Mouse (Mus musculus) midbrain, embryonic 11.5 days (tissue): ENCODE data around the gene Pkn3. TPM values are rescaled to one million over a fixed set of nuclear protein-coding genes. Genes with fewer than 3 reads are reported as not detected.

Experiments
- ATAC-seq: fragments of 200-750 bp; cut with Nextera tagmentation; 2 replicates; pipeline ENCODE4 v1.8.0; 2017; ENCODE audit warnings: moderate TSS enrichment, moderate library complexity; ENCODE audit not compliant: low FRiP score
- DNase-seq: peaks from one replicate; pipeline ENCODE4 v3.0.0; 2015; ENCODE audit warnings: low spot score; ENCODE audit errors: missing footprints
- H3K27ac ChIP-seq: fragments of 300-500 bp; sonication (generic); 2 replicates; pipeline ENCODE4 v1.5.1; 2014; ENCODE audit warnings: low read depth, low read length
- H3K27me3 ChIP-seq: fragments of 300-500 bp; sonication (generic); 2 replicates; pipeline ENCODE4 v1.6.1; 2014; ENCODE audit warnings: mild to moderate bottlenecking, low read length, moderate library complexity, mixed read lengths; ENCODE audit not compliant: control insufficient read depth, insufficient read depth
- H3K36me3 ChIP-seq: fragments of 300-500 bp; sonication (generic); 2 replicates; pipeline ENCODE4 v1.6.1; 2014; ENCODE audit warnings: mild to moderate bottlenecking, low read length, moderate library complexity, mixed read lengths; ENCODE audit not compliant: control insufficient read depth, insufficient read depth
- H3K4me1 ChIP-seq: fragments of 300-500 bp; sonication (generic); 2 replicates; pipeline ENCODE4 v1.6.1; 2014; ENCODE audit warnings: low read length; ENCODE audit not compliant: control insufficient read depth, insufficient read depth
- H3K4me2 ChIP-seq: fragments of 300-500 bp; sonication (generic); 2 replicates; pipeline ENCODE4 v1.6.1; 2014; ENCODE audit warnings: mild to moderate bottlenecking, moderate library complexity
- H3K4me3 ChIP-seq: fragments of 300-500 bp; sonication (generic); 2 replicates; pipeline ENCODE4 v1.5.1; 2014; ENCODE audit warnings: low read depth, low read length
- H3K9ac ChIP-seq: fragments of 300-500 bp; sonication (generic); 2 replicates; pipeline ENCODE4 v1.6.1; 2014; ENCODE audit warnings: low read length
- H3K9me3 ChIP-seq: fragments of 300-500 bp; sonication (generic); 2 replicates; pipeline ENCODE4 v1.6.1; 2016; ENCODE audit warnings: low read length; ENCODE audit not compliant: control insufficient read depth
- WGBS: fragments of 180-500 bp; shearing (Covaris S2); extraction: QIAGEN DNeasy Blood & Tissue Kit; methylation state at CpG from one replicate; pipeline ENCODE4 v1.1.7; 2014; 5-methylcytosine and 5-hydroxymethylcytosine counted together
- polyA plus RNA-seq: library from polyadenylated mRNA; unstranded; fragments of >200 nt; fragmentation: Nextera tagmentation; extraction: Ambion mirVana; gene quantifications from 2 replicates; pipeline ENCODE4 v1.2.1, GENCODE M21; 2014

The Pkn3 gene
- polyA plus RNA-seq, 1 experiment from 2014 or later, result 8.4 TPM

DNA sequence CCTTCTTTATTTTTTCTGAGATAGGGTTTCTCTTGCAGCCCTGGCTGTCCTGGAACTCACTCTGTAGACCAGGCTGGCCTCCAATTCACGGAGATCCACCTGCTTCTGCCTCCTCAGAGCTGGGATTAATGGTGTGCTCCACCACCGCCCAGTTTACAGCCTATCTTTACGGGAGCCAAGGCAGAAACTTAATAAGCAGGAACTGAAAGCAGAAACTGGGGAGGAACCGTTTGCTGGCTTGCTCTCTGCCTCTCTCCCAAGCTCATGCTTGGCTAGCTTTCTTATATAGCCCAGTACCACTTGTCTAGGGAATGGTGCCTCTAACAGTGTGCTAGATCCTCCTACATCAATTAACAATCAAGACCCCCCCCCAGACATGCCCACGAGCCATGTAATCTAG, 6.6 kb downstream of the Pkn3 start:
- ATAC-seq (no peak), DNase-seq (no peak)
- H3K9ac ChIP-seq, result no peak overlapping the region
- no peaks in the 10 kb centered on the region for H3K27me3 ChIP-seq
- no peak overlapping the region for H3K27ac ChIP-seq
- H3K4me3 ChIP-seq, result no peak overlapping the region
- no peaks in the 10 kb centered on the region for H3K36me3 ChIP-seq
- no peaks in the 10 kb centered on the region for H3K9me3 ChIP-seq
- WGBS, result 62% methylated on average over 5 of the region's 5 CpGs
- peaks cover 4% of the 10 kb centered on the region for H3K4me1 ChIP-seq
- no peak overlapping the region for H3K4me2 ChIP-seq

GRCm38 (mm10) chr2:30084632-30085031, 7.1 kb downstream of the Pkn3 start:
- Histone ChIP-seq H3K4me2 (peak overlapping the region; percentile 32), H3K36me3 (no peaks in the 10 kb centered on the region), H3K9me3 (no peaks in the 10 kb centered on the region), H3K27ac (no peak overlapping the region), H3K9ac (peak overlapping the region; percentile 27; the same call in 1 of the 2 replicates), H3K27me3 (no peaks in the 10 kb centered on the region), H3K4me3 (peak overlapping the region; percentile 14; the same call in 1 of the 2 replicates), H3K4me1 (peaks cover 4% of the 10 kb centered on the region)
- ATAC-seq (peak; percentile 70), DNase-seq (peak; percentile 89)
- WGBS, result 10% methylated on average over 12 of the region's 12 CpGs

GRCm38 (mm10) chr2:30087310-30087709, 9.8 kb downstream of the Pkn3 start:
- H3K4me2 ChIP-seq, result no peak overlapping the region
- no peak overlapping the region for H3K4me3 ChIP-seq
- no peak overlapping the region for H3K27ac ChIP-seq
- no peaks in the 10 kb centered on the region for H3K27me3 ChIP-seq
- H3K4me1 ChIP-seq, result peaks cover 4% of the 10 kb centered on the region
- ATAC-seq (no peak), DNase-seq (no peak)
- no peak overlapping the region for H3K9ac ChIP-seq
- 94% methylated on average over 4 of the region's 4 CpGs for WGBS
- H3K9me3 ChIP-seq, result no peaks in the 10 kb centered on the region
- no peaks in the 10 kb centered on the region for H3K36me3 ChIP-seq

- no peak overlapping the region for H3K4me3 ChIP-seq
Observed at GRCm38 (mm10) chr2:30091521-30091920, 14.0 kb downstream of the Pkn3 start.

DNA sequence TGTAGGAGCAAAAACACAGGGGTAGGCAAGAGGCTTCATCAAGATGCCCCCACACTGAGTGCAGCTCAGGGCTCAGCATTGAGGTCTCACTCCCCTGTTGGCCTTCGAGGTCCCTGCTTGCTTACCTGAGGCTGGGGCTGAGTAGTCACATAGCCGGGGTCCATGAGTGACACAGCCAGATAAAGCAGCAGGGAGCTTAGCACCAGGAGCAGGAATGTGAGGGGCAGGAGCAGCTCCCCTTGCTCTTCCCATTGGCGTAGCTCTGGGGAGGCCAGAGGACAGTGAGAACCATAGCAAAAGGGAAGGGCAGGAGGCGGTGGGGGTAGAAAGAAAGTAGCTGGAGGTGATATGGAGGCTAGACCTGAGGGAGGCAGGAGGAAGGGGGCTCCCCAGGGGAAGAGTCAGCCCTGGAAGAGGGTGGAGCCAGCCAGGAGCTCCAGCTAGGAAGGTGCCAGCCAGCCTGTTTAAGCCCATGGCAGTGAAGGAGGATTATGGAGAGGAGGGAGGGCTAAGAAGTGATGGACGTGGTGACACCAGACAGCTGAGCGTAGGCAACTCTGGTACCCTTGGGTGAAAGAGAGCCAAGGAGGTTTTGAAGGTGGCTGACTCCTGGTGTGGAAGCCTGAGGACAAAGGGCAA, 14.9 kb downstream of the Pkn3 start:
- ATAC-seq, result no peak
- H3K4me3 ChIP-seq, result peak overlapping the region; percentile 61; the same call in 1 of the 2 replicates

More at GRCm38 (mm10) chr2:30091521-30091920, 14.0 kb downstream of the Pkn3 start:
- ATAC-seq (no peak), DNase-seq (no peak)
- Histone ChIP-seq H3K9me3 (no peaks in the 10 kb centered on the region), H3K36me3 (no peaks in the 10 kb centered on the region), H3K4me2 (no peak overlapping the region), H3K27ac (no peak overlapping the region), H3K9ac (no peak overlapping the region), H3K27me3 (no peaks in the 10 kb centered on the region), H3K4me1 (peaks cover 9% of the 10 kb centered on the region)
- 95% methylated on average over 12 of the region's 12 CpGs for WGBS

DNA sequence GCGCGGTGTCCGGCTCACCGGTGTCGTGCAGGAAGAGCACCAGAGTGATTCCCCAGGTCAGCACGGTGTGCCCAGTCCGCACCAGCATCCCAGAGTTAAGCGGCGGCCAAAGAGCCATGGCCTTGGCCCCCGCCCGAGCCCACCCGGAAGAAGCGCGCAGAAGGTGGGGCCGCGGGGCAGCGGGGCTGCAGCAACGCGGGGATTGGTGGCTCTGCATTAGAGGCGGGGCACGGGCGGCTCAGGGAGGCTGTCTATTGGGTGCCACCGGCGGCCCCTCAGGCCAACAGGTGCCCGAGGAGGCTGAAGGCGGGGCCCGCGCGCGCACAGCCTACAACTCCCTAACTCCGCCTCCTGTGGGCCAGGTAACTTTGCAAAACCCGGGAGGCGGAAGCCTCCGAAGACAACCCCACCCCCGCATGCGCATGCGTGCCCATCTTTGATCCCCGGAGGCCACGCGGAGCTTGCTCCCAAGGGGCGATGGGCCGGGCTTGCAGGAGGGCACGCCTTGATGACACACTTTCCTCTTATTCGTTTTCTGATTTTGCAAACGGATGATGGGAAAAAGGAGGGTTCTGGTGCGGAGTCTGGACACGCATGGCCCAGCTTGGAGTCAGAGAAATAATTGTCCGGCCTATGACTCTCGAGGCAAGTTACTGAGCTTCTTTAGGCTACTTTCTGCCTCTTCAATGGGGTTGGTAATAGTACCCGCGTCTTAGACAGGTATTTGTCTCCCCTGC, 16.2 kb downstream of the Pkn3 start, which contains the start of gene Zdhhc12:
Gene Zdhhc12, minus strand, starts transcription at position 178 of the 737 bp plus-strand sequence.
- no peaks in the 10 kb centered on the region for H3K36me3 ChIP-seq
- DNase-seq (peak; percentile 97), ATAC-seq (peak; percentile 96)
- peak within 1 kb of the TSS; percentile 61 for H3K4me3 ChIP-seq
- WGBS, result under 1% methylated on average over 37 of the region's 51 CpGs
- H3K4me1 ChIP-seq, result peaks cover 9% of the 10 kb centered on the region
- H3K9me3 ChIP-seq, result no peaks in the 10 kb centered on the region
- H3K4me2 ChIP-seq, result peak within 1 kb of the TSS; percentile 67
- H3K27me3 ChIP-seq, result no peaks in the 10 kb centered on the region
- H3K27ac ChIP-seq, result no peak within 1 kb of the TSS
- H3K9ac ChIP-seq, result peak within 1 kb of the TSS; percentile 64

More for the DNA sequence above, 14.9 kb downstream of the Pkn3 start:
- peak; percentile 87 for DNase-seq
- Histone ChIP-seq H3K9ac (no peak overlapping the region), H3K9me3 (no peaks in the 10 kb centered on the region), H3K36me3 (no peaks in the 10 kb centered on the region), H3K27ac (no peak overlapping the region), H3K4me1 (peaks cover 9% of the 10 kb centered on the region), H3K27me3 (no peaks in the 10 kb centered on the region), H3K4me2 (peak overlapping the region; percentile 67; the same call in 1 of the 2 replicates)
- 48% methylated on average over 6 of the region's 6 CpGs for WGBS

- no peaks in the 10 kb centered on the region for H3K9me3 ChIP-seq
- DNase-seq (no peak), ATAC-seq (no peak)
- no peaks in the 10 kb centered on the region for H3K27me3 ChIP-seq
- 4% methylated on average over 13 of the region's 13 CpGs for WGBS
- peaks cover 9% of the 10 kb centered on the region for H3K4me1 ChIP-seq
- H3K36me3 ChIP-seq, result no peaks in the 10 kb centered on the region
- H3K9ac ChIP-seq, result peak overlapping the region; percentile 64
- H3K4me3 ChIP-seq, result peak overlapping the region; percentile 61
- H3K4me2 ChIP-seq, result peak overlapping the region; percentile 67
- H3K27ac ChIP-seq, result no peak overlapping the region
Observed at GRCm38 (mm10) chr2:30094208-30094588, 16.7 kb downstream of the Pkn3 start.

DNA sequence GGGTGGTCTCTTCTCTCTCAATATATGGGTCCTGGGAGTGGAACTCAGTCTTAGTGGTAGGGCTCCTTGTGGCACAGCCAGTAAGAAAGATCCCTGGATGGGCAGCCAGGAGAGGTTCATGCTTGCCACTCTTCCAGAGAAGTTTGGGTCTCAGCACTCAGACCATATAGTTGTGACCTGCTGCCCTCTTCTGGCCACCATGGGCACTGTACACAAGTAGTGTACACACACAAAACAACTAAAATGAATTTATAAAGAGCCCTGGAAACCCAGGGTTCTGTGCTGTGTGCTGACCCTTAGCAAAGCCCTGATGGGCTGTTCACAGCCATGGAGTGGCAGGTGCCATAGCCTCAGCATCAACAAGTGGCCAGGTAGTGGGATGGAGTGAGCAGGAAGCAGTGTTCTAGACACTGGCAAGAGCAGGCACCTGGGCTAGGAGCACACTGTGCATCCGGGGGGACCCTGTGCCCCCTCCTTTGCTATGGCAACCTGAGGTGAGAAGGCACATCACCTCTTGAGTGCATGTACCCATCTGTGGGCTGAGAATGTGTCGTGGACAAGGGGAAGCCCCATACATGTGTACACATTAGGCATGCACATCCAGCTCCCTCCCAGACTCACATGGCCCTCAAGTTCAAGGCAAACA, 18.5 kb downstream of the Pkn3 start:
- ATAC-seq (no peak), DNase-seq (no peak)
- no peaks in the 10 kb centered on the region for H3K27me3 ChIP-seq
- H3K4me2 ChIP-seq, result no peak overlapping the region
- no peaks in the 10 kb centered on the region for H3K36me3 ChIP-seq
- no peak overlapping the region for H3K9ac ChIP-seq
- H3K9me3 ChIP-seq, result no peaks in the 10 kb centered on the region
- H3K27ac ChIP-seq, result no peak overlapping the region
- no peak overlapping the region for H3K4me3 ChIP-seq
- H3K4me1 ChIP-seq, result peaks cover 9% of the 10 kb centered on the region
- WGBS, result 79% methylated on average over 2 of the region's 2 CpGs

GRCm38 (mm10) chr2:30100214-30100613, 22.7 kb downstream of the Pkn3 start:
- H3K4me3 ChIP-seq, result no peak overlapping the region
- 79% methylated on average over 4 of the region's 4 CpGs for WGBS
- no peaks in the 10 kb centered on the region for H3K27me3 ChIP-seq
- H3K9me3 ChIP-seq, result no peaks in the 10 kb centered on the region
- H3K36me3 ChIP-seq, result peaks cover 6% of the 10 kb centered on the region; the same call in 1 of the 2 replicates
- DNase-seq (no peak), ATAC-seq (no peak)
- no peak overlapping the region for H3K27ac ChIP-seq
- no peaks in the 10 kb centered on the region for H3K4me1 ChIP-seq
- H3K9ac ChIP-seq, result no peak overlapping the region
- H3K4me2 ChIP-seq, result no peak overlapping the region
